Mouse (Mus musculus) E14TG2a.4 (cell line): ENCODE results near the gene Mipep.

Experiments used
- CTCF ChIP-seq: conservative IDR thresholded peaks from 2 replicates; pipeline ENCODE4 v1.5.1; 2014; ENCODE audit warnings: low read length
- NANOG ChIP-seq: IDR thresholded peaks from 2 replicates; pipeline ENCODE4 v1.6.1; 2014; ENCODE audit warnings: borderline replicate concordance, low read length, mixed read lengths

- TF ChIP-seq CTCF (no peak), NANOG (no peak)
These were observed 113.8 kb downstream of the Mipep start for GRCm38 (mm10) chr14:60898086-60898667.
